Mouse (Mus musculus): ENCODE results near the gene Slc9a8. TPM values are rescaled to one million over a fixed set of nuclear protein-coding genes. Genes with fewer than 3 reads are reported as not detected.
"Not testable (repeated sequence)": the region's sequence is repeated elsewhere in the genome, so short reads cannot be mapped to it uniquely, and the experiment has no call there.

Gene Slc9a8
- 10 to 100 TPM; 31.2 to 32.9 TPM for total RNA-seq (2021)
- long read RNA-seq, experiment 1, full-length matches to known transcripts, result 8 of 13 reads
- long read RNA-seq, experiment 1, partial matches to known transcripts, result 2 of 13 reads
- long read RNA-seq, experiment 1, other reads (novel, unspliced or antisense), result 3 of 13 reads
- long read RNA-seq, experiment 2, full-length matches to known transcripts, result 11 of 19 reads
- long read RNA-seq, experiment 2, partial matches to known transcripts, result 2 of 19 reads
- long read RNA-seq, experiment 2, other reads (novel, unspliced or antisense), result 6 of 19 reads

DNA sequence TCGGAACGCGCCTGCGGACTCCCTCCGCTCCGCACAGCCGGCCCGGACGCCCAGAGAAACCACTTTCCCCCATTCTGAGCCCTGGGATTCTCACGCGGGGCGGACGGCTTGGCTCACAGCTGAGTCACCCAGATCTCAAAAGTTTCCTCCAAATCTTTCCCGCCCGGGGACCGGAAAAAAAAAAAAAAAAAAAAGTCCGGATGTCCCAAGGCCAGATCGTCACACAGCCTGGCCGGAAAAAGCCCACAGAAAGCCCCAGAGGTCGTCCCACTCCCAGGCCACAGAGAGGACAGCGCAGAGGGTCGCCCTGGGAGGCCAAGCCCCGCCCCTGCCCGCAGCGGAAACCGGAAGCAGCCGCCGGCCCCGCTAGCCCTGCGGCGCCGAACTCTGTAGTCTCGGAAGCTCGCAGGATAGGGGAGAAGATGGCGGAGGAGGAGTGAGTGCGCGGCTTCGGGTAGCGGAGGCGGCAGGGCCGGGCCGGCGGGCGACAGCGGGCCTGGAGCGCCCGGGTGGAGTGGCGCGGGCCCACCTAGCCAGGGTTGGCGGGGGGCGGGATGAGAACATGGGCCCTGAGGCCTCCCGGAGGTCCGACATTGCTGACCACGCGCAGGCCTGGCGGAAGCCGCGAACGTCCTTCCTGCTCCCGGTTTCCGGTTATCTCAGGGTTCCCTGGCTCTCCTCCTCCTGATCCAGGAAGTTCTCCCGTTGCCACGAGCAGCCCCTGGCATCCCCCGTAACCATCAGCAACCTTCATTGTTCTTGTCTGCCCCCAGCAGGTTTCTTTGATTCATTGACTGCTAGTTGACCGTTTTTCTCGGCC is at the start of gene Slc9a8:
Slc9a8 (plus strand) TSS at position 383 of the 820 bp plus-strand sequence.
- intact Hi-C loops (cut with DNase I), result loop anchor here (5.0 kb wide), 3 partner anchors 74 to 359 kb away; partner anchors contain the start of genes B4galt5 and Znfx1
- peak; percentile 88 to 92 for DNase-seq (ENCODE audit: low spot score in 2 of 2)

DNA sequence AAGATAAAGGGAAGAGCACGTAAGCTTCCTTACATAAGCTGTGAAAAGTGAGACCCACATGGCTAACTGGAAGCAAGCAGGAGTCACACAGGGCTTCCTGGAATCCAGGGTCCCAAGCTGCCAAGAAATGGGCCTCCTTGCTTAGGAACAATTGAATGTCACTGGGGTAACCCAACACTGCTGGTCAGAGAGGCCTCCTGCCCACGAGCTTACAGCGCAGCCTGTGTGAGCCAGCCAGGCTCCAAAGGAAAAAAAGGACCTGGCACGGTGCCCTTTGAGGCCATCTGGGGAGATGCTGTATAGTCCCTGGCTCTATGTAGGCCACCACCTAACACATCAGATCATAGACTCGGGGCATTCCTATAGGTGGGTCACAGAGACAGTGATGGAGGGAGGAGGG is 48.2 kb upstream of the Slc9a8 start:
- intact Hi-C loops (cut with DNase I), result no loop called here
- DNase-seq (ENCODE audit: low spot score in 2 of 2), result peak; percentile 53 to 69

DNA sequence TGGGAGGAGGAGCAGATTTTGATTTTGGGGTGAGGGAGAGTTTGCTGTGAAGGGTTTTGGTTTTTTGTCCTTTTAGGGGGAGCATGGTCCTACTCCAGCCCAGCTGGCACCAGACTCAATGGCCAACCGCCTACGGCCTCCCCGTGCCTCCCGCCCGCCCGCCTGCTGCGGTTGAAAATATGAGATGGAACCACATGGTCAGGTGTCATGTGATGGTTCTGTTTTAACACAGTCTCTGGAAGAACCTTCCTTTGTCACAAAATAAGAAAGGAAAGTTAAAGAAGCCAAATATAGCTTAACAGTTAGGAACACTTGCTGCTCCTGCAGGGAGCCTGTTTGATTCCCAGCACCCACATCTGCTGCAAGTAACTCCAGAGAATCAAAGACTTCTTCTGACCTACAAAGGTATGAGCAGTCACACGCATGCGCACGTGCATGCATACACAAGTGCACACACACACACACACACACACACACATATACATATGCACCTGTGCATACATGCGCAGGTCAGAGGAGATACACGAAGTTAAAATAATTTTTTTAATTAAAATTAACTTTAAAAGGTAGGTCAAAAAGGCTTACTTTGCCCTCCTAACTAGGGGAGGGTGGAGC is 47.2 kb upstream of the Slc9a8 start:
- intact Hi-C loops (cut with DNase I), result no loop called here
- peak; percentile 22 to 51 for DNase-seq (ENCODE audit: low spot score in 2 of 2)

GRCm38 (mm10) chr2:167375135-167375534 is 46.4 kb upstream of the Slc9a8 start:
- intact Hi-C loops (cut with DNase I), result no loop called here
- DNase-seq (ENCODE audit: low spot score in 2 of 2), result peak in 1 of 2 experiments; percentile 28

- intact Hi-C loops (cut with DNase I), result no loop called here
- DNase-seq (ENCODE audit: low spot score in 2 of 2), result no peak
Measured at GRCm38 (mm10) chr2:167375688-167376087, 45.8 kb upstream of the Slc9a8 start.

GRCm38 (mm10) chr2:167376160-167376564 is 45.4 kb upstream of the Slc9a8 start:
- intact Hi-C loops (cut with DNase I), result no loop called here
- DNase-seq (ENCODE audit: low spot score in 2 of 2), result peak; percentile 40 to 67

DNA sequence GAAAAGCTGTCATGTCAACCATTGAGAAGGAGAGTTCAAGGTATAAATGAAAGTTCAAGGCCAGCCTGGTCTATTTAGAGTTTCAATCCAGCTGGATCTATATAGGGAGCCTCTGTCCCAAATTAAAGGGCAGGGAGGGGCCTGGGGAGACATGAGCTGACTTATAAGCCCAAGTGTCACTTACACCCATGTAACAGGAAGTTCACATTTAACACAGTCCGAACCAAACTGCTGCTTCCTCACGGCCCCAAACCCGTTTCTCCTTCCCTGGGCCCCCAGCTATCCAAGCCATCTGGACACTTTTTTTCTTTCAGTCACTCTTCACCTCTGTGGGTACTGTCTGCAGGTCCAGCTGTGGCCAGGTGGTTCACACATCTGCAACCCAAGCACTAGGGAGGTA is 43.8 kb upstream of the Slc9a8 start:
- intact Hi-C loops (cut with DNase I), result no loop called here
- DNase-seq (ENCODE audit: low spot score in 2 of 2), result no peak

GRCm38 (mm10) chr2:167378972-167379371 is 42.5 kb upstream of the Slc9a8 start:
- intact Hi-C loops (cut with DNase I), result no loop called here

GRCm38 (mm10) chr2:167380615-167381285 is 40.8 kb upstream of the Slc9a8 start:
- no peak for DNase-seq (ENCODE audit: low spot score in 2 of 2)
- intact Hi-C loops (cut with DNase I), result no loop called here

More at GRCm38 (mm10) chr2:167378972-167379371, 42.5 kb upstream of the Slc9a8 start:
- DNase-seq (ENCODE audit: low spot score in 2 of 2), result no peak

- intact Hi-C loops (cut with DNase I), result no loop called here
- no peak for DNase-seq (ENCODE audit: low spot score in 2 of 2)
Measured at GRCm38 (mm10) chr2:167381596-167381995, 39.9 kb upstream of the Slc9a8 start.

- DNase-seq (ENCODE audit: low spot score in 2 of 2), result no peak
- intact Hi-C loops (cut with DNase I), result no loop called here
Measured at GRCm38 (mm10) chr2:167382389-167382788, 39.1 kb upstream of the Slc9a8 start.

DNA sequence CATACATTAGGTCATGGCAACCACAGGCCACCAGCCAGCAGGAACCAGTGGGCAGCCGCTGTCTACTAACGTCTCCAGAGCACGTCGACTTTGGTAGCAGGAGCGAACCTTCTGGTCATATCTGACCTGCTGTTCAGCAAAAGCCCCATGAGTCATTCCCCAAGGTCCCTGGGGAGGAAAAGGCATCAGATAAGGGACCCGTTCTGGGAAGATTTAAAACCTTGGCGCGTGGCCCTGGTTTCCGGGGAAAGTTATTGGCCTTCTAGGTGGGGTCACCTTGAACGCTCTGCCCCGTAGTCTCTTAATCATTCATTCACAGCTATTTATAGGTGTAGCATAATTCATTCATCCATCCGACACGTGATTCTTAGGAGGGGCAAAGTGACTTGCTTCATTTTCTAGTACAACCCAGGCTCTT is 37.8 kb upstream of the Slc9a8 start:
- intact Hi-C loops (cut with DNase I), result no loop called here

GRCm38 (mm10) chr2:167386456-167386855 is 35.1 kb upstream of the Slc9a8 start:
- intact Hi-C loops (cut with DNase I), result no loop called here

More for the DNA sequence above, 37.8 kb upstream of the Slc9a8 start:
- no peak for DNase-seq (ENCODE audit: low spot score in 2 of 2)

GRCm38 (mm10) chr2:167386998-167387397 is 34.5 kb upstream of the Slc9a8 start:
- intact Hi-C loops (cut with DNase I), result no loop called here
- no peak for DNase-seq (ENCODE audit: low spot score in 2 of 2)

More at GRCm38 (mm10) chr2:167386456-167386855, 35.1 kb upstream of the Slc9a8 start:
- no peak for DNase-seq (ENCODE audit: low spot score in 2 of 2)

- DNase-seq (ENCODE audit: low spot score in 2 of 2), result no peak
- intact Hi-C loops (cut with DNase I), result no loop called here
Measured at GRCm38 (mm10) chr2:167394426-167394825, 27.1 kb upstream of the Slc9a8 start.

- DNase-seq (ENCODE audit: low spot score in 2 of 2); intact Hi-C loops (cut with DNase I): not testable (repeated sequence)
Measured at GRCm38 (mm10) chr2:167396420-167396819, 25.1 kb upstream of the Slc9a8 start.

GRCm38 (mm10) chr2:167399012-167399411 is 22.5 kb upstream of the Slc9a8 start:
- intact Hi-C loops (cut with DNase I), result no loop called here
- no peak for DNase-seq (ENCODE audit: low spot score in 2 of 2)

DNA sequence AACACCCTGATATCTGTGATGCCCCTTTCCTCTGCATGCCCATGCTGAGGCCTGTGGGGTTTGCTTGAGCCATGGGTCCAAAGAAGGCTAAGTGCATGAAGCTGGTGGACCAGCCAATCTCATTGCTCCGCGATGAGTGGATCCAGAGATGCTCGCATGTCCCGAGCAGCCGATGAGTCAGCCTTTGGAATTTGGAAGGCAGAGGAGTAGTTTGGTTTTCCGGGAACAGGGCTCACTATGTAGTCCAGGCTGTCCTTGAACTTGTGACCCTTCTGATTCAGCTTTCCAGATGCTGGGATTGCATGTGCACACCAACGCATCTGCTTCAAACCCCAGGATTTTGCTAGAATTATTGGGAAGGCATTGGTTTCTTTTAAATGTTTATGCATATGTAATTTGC is 21.9 kb upstream of the Slc9a8 start:
- no peak for DNase-seq (ENCODE audit: low spot score in 2 of 2)
- intact Hi-C loops (cut with DNase I), result no loop called here

GRCm38 (mm10) chr2:167403085-167403484 is 18.4 kb upstream of the Slc9a8 start:
- intact Hi-C loops (cut with DNase I), result no loop called here

More at GRCm38 (mm10) chr2:167403085-167403484, 18.4 kb upstream of the Slc9a8 start:
- DNase-seq (ENCODE audit: low spot score in 2 of 2), result no peak
